Mouse (Mus musculus) retina, embryonic 14.5 days (tissue): ENCODE results near the gene Adamts2.

ENCODE experiments used
- DNase-seq: peaks from one replicate; pipeline ENCODE4 v3.0.0-alpha.2; 2015; ENCODE audit warnings: low spot score

Adamts2 gene

GRCm38 (mm10) chr11:50601641-50602355, at the start of gene Adamts2:
TSS of gene Adamts2 (plus strand) at chr11:50602084.
- peak; percentile 73 for DNase-seq

- DNase-seq = no peak
Observed at GRCm38 (mm10) chr11:50557064-50557463, 44.8 kb upstream of the Adamts2 start.

GRCm38 (mm10) chr11:50559108-50559507, 42.8 kb upstream of the Adamts2 start:
- peak; percentile 85 for DNase-seq

DNA sequence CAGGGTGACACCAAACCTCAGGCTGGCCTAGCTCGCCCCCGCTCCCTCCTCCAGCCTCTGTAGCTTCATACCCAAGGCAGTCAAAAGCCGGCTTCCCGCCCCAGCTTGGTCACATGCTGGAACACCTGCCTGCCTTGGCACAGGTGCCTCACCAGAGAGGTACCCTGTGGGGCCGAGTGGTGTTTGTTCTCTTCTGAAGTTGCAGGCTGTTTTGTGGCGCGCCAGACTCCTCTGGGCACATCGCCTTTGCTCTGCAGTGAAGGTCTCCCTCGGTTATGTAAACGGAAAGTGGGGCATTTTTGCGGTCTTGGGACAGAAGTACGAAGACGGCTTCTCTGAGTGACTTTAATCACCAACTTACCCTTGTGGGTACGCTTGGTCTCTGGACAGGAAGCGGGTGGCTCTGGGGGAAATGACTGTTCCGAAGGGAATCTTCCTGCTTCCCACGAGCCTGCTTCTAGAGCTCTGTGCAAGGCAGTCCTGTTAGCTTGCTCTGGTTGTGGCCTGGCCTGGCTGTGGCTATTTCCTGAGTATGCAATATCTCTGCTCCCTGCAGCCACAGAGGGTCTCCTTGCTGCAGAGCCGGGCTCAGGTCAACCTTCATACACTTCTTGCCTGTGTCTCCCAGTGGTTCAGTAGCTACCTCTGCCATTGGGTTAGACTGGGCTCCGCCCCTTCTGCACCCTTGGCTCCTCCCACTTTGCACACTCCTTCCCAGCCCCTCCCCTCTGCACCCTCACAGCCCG, 36.2 kb upstream of the Adamts2 start:
- DNase-seq = no peak

DNA sequence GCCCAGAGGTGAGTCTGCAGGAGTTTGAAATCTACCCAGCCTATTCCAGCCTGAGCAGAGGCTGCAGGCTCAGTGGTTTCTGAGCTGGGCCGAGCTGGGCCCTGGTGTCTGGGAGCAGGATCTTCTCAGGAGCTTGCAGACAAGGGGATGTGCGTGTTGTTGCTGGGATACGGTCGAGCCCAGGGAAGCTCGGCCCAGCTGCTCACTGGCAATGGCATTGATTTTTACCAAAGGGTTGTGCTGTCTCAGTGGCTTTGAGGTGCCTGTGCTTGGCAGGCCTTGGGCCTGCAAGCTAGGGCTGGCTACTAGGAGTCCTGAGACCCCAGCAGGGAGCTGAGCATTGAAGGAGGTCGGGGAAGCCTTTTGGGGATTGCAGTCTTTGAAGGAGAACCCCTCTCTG, 30.4 kb upstream of the Adamts2 start:
- DNase-seq = no peak

DNA sequence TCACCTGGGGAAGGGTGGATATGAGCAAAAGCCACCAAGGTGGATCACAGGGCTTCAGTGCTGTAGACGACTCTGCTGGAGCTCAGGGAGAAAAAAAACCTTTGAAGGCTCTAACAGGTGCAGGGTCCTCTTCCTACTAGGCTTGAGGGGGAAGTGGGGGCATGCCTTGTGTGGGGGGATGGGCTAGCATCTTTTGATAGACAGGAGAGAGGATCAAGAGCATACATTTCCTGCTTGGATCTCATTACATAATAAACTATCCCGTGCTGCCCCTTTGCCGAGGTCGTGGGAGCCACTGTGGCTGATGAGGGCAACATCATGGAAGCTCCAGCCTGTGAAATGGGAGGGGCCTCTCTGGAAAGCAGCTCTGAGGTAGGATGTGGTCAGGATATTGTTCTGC, 25.4 kb upstream of the Adamts2 start:
- no peak for DNase-seq

DNA sequence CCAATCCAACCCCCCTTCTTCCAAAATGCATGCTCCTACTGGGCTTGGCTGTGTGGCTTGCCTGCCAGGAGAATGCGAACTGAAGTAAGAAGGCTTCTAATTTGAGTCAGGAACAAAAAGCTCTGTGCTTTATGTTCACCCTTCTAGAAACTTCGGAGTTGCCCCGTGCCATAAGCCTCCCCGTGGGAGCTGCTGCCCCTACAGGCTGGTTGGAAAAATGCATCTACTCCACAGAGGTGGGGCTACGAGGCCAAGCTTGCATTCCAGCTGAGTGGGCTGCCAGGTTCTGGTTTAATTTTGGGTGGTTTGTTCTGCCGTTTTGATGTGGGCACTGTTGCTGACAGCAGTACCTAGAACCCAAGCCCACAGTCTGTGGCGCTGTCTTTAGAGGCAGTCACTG, 14.9 kb upstream of the Adamts2 start:
- peak; percentile 64 for DNase-seq

- peak; percentile 86 for DNase-seq
Observed at GRCm38 (mm10) chr11:50587787-50588186, 14.1 kb upstream of the Adamts2 start.

DNA sequence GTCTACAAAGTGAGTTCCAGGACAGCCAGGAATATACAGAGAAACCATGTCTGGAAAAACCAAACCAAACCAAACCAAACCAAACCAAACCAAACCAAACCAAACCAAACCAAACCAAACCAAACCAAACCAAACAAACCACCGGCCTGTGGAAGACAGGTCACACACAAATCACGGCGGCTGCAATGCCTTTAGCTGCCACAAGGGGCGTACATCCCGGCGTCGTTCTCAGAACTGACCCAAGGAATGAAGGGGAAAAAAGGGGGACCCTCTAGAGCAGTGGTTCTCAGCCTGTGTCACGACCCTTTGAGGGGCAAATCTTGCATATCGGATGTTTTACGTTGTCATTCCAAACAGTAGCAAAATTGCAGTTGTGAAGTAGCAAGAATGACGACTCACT, 12.8 kb upstream of the Adamts2 start:
- peak; percentile 76 for DNase-seq

- no peak for DNase-seq
Observed at GRCm38 (mm10) chr11:50591053-50591452, 10.8 kb upstream of the Adamts2 start.

DNA sequence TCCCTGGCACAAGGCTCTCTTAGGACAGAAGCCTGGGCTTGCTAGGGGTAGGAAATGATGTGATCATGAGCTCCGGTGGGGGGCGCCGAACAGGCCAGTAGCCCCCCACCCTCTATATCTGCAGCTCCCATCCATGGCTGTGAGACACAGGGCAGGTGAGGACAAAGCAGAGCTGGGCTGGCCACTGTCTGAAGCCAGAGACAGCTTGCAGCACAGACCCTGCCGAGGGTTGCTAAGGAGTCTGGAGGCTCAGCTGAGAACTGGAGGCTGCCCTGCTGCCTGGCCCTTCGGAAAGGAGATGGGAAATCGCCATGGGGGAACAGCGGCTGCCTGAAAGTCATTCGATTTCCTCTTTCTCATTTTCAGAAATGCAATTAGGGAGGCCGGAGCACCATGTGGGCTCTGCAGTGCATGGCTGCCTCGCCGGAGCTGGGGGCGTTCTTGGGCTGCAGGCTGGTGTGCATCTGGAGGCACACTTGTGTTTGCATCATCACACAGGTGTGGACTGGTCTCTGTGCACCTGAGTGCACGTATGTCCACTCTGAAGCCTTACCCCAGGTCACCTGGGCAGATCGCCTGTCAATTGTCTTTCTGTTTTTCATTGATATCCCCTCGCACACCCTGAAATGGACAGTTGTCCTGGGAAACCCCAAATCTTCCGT, 8.9 kb upstream of the Adamts2 start:
- no peak for DNase-seq

DNA sequence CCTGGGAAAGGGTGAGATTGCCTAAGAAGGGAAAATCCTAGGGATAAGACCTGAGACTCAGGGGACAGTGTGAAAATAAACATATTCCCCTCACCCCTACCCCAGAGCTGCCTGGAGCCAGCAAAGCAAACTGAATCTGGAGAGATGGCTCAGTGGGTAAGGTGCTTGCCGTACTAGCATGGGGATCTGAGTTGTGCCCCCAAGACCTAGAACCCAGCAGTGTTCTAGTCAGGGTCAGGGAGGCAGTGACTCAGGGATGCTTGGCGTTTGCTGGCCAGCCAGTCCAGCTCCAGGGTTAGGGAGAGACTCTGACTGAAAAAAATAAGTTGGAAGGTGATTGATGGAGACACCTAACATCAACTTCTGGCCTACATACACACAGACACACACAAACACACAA, 5.3 kb upstream of the Adamts2 start:
- DNase-seq = no peak

DNA sequence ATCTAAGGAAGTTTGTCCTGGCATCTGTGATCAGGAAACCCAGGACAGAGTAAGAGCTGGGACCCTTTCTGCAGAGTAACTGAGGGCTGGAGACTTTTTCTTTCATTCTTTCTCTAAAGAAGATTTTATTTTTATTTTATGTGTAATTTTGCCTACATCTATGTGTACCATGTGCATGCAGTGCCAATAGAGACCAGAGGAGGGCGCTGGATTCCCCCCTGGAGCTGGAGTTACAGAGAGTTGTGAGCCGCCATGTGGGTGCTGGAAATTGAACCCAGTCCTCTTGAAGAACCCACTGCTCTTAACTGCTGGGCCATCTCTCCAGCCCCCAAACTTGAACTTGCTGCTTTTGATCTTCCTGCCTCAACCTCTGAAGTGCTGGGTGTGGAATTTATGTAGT, 2.7 kb upstream of the Adamts2 start:
- DNase-seq = no peak

DNA sequence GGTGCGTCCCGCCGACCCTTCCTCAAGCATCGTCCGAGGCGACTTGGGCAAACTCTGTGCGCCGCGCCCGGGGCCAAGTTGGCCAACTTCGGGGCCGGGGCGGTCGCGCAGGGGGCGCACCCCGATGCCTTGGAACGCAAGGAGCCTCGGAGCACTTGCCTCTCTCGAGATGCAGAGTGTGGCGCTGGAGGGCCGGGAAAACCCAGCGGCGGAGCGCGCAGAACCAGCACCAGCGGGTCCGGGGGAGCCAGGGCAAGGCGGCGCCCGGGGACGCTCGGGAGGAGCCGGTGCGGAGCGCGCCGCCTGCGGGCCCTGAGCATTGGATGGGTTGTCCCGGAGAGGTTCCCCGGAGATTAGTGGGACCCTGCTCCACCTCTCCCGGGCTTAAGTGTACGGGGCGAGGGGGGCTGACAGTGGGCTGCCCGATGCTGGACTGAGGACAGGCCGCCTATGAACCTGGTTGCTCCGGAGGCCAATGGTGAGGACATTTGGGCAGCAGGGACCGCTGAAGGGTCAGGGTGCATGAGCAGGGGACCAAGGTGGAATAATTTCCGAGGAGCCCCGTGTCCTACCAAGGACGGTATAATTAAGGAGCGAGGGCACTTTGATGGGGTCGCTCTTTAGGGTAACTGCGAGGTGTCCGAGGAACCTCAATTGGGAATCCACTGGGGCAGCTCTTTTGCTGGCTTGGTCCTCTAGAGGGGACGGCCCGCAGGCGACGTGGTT, 635 bp downstream of the Adamts2 start:
- peak; percentile 23 for DNase-seq

- peak; percentile 53 for DNase-seq
Observed at GRCm38 (mm10) chr11:50603082-50603910, 1.4 kb downstream of the Adamts2 start.

DNA sequence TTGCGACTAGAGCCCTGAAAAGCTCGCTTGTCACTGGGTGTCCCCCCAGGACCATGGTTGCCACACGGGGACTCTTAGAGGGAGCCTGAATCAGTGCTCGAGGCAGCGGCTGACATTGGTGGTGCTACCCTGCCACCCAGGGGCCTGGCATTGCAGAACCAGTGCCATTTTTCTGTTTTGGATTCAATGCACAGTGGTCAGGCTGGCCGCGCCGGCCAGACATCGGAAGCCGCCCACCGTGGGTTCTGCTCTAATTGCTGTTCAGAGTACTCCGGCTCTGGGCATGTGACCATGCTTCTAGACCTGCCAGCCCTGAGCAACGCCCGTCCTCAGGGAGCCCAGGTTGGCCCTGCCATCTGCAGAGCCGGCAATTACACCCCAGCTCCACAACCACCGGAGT, 2.5 kb downstream of the Adamts2 start:
- no peak for DNase-seq

DNA sequence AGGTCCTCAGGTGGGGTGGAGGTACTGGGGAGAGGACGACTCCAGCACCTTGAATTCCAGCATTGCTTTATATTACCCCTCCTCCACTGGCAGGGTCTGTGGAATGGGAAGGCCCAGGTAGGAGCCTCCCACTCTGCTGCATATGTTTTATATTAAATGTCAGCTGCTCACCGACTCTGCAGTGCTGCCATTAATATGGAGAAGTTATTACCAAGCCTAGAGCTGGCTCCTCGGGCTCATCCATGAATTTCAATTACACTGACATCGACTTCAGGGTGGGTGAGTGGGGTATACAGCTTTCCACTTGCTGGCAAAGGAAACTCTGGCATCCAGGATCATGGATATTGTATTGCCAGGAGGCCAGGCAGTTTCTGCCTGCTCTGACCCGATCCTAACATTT, 9.3 kb downstream of the Adamts2 start:
- DNase-seq = no peak

- no peak for DNase-seq
Observed at GRCm38 (mm10) chr11:50617015-50617543, 15.2 kb downstream of the Adamts2 start.

DNA sequence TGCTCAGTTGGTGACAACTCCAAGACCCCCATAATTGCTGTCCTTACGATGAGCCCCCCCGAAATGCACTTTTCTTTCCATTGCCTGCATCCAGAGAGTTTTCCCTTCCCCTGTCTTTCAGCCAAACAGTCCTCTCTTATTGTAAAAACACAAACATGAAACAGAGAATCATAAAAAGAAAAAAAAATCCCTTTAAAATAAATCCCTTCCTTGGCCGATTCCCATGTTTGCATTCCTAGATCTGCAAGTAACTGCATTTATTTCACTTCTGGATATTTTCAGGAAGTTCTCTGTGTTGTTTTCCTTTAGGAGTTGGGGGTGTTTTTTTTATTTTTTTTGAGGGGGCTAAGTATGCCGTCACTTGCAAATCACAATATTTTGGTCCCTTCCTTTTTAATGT, 19.0 kb downstream of the Adamts2 start:
- DNase-seq = no peak

GRCm38 (mm10) chr11:50621364-50621763, 19.5 kb downstream of the Adamts2 start:
- DNase-seq = no peak

- DNase-seq = no peak
Observed at GRCm38 (mm10) chr11:50622238-50622726, 20.4 kb downstream of the Adamts2 start.
